Mouse (Mus musculus) brown adipose tissue, adult 24 weeks (tissue): ENCODE measurements around the gene Gm8126. TPM values are rescaled to one million over a fixed set of nuclear protein-coding genes. Genes with fewer than 3 reads are reported as not detected.

Experiments used
- polyA plus RNA-seq: library from polyadenylated mRNA; stranded (reverse); fragments of >200 nt; gene quantifications from 2 replicates; pipeline ENCODE4 v1.2.4, GENCODE M21; 2012; ENCODE audit not compliant: missing spikeins, insufficient read depth, insufficient read length

The Gm8126 gene
- polyA plus RNA-seq, 1 experiment = not detected

Other genes starting within 250 kb of the Gm8126 start
- not detected in 2 replicates for gene Gm10376, start 243.0 kb upstream of the Gm8126 start, polyA plus RNA-seq
- gene Gm8094, start 182.0 kb upstream of the Gm8126 start, polyA plus RNA-seq = not detected in 2 replicates
- gene Gm8104, start 158.0 kb upstream of the Gm8126 start, polyA plus RNA-seq = not detected in 2 replicates
- gene Gm7233, start 78.8 kb upstream of the Gm8126 start, polyA plus RNA-seq = not detected in 2 replicates
- gene Gm8122, start 23.3 kb upstream of the Gm8126 start, polyA plus RNA-seq = not detected in 2 replicates
- not detected in 2 replicates for gene Gm9732, start 16.4 kb downstream of the Gm8126 start, polyA plus RNA-seq
- not detected in 2 replicates for gene Gm8127, start 35.2 kb downstream of the Gm8126 start, polyA plus RNA-seq
- not detected in 2 replicates for gene 1700001F09Rik, start 89.2 kb downstream of the Gm8126 start, polyA plus RNA-seq
- not detected in 2 replicates for gene Gm8138, start 157.7 kb downstream of the Gm8126 start, polyA plus RNA-seq